Mouse (Mus musculus) limb, embryonic 10.5 days (tissue): ENCODE data around the gene 4930452B06Rik. TPM values are rescaled to one million over a fixed set of nuclear protein-coding genes. Genes with fewer than 3 reads are reported as not detected.

ENCODE experiments used
- DNase-seq: peaks from one replicate; pipeline ENCODE4 v3.0.0-alpha.2; 2017; ENCODE audit warnings: low spot score
- H3K27ac ChIP-seq: fragments of 300-500 bp; sonication (generic); 2 replicates; pipeline ENCODE4 v1.5.1; 2016; ENCODE audit warnings: mild to moderate bottlenecking
- H3K27me3 ChIP-seq: fragments of 300-500 bp; sonication (generic); 2 replicates; pipeline ENCODE4 v1.6.1; 2016; ENCODE audit warnings: low read depth, mild to moderate bottlenecking; ENCODE audit not compliant: poor library complexity, severe bottlenecking
- H3K36me3 ChIP-seq: fragments of 300-500 bp; sonication (generic); 2 replicates; pipeline ENCODE4 v1.6.1; 2016; ENCODE audit warnings: mild to moderate bottlenecking, moderate library complexity
- H3K4me1 ChIP-seq: fragments of 300-500 bp; sonication (generic); 2 replicates; pipeline ENCODE4 v1.6.1; 2016
- H3K4me3 ChIP-seq: fragments of 300-500 bp; sonication (generic); 2 replicates; pipeline ENCODE4 v1.5.1; 2016; ENCODE audit warnings: mild to moderate bottlenecking, moderate library complexity
- H3K9me3 ChIP-seq: fragments of 300-500 bp; sonication (generic); replicated peaks from 2 replicates; pipeline ENCODE4 v1.6.1; 2016; ENCODE audit warnings: mild to moderate bottlenecking
- WGBS: fragments of 180-500 bp; shearing (Covaris S2); methylation state at CpG from one replicate; pipeline ENCODE4 v1.1.7; 2016; 5-methylcytosine and 5-hydroxymethylcytosine counted together
- polyA plus RNA-seq: library from polyadenylated mRNA; unstranded; fragments of >200 nt; fragmentation: Nextera tagmentation; extraction: Ambion mirVana; gene quantifications from 2 replicates; pipeline ENCODE4 v1.2.1, GENCODE M21; 2016

The 4930452B06Rik gene
- polyA plus RNA-seq, 1 experiment from 2014 or later: 11.3 TPM

- WGBS: 66% methylated on average over 14 of the region's 14 CpGs
- Histone ChIP-seq H3K9me3 (no peaks in the 10 kb centered on the region), H3K4me1 (0 out of 2 replicates have a peak, but pooled peaks cover 4% of the 10 kb centered on the region), H3K36me3 (no peaks in the 10 kb centered on the region), H3K27ac (no peak overlapping the region), H3K4me3 (no peak overlapping the region), H3K27me3 (no peaks in the 10 kb centered on the region)
- DNase-seq: no peak
These were observed 201.5 kb downstream of the 4930452B06Rik start for GRCm38 (mm10) chr14:8464401-8465154.

GRCm38 (mm10) chr14:8462973-8463372, 203.1 kb downstream of the 4930452B06Rik start:
- 92% methylated on average over 4 of the region's 4 CpGs for WGBS
- no peak overlapping the region for H3K27ac ChIP-seq
- DNase-seq: no peak
- H3K4me1 ChIP-seq: 0 out of 2 replicates have a peak, but pooled peaks cover 4% of the 10 kb centered on the region
- H3K4me3 ChIP-seq: no peak overlapping the region
- no peaks in the 10 kb centered on the region for H3K27me3 ChIP-seq
- no peaks in the 10 kb centered on the region for H3K9me3 ChIP-seq
- no peaks in the 10 kb centered on the region for H3K36me3 ChIP-seq

- H3K36me3 ChIP-seq: no peaks in the 10 kb centered on the region
- 0 out of 2 replicates have a peak, but pooled peaks cover 4% of the 10 kb centered on the region for H3K4me1 ChIP-seq
- H3K27ac ChIP-seq: no peak overlapping the region
- DNase-seq: no peak
- H3K9me3 ChIP-seq: no peaks in the 10 kb centered on the region
- H3K27me3 ChIP-seq: no peaks in the 10 kb centered on the region
- H3K4me3 ChIP-seq: no peak overlapping the region
- WGBS: 73% methylated on average over 6 of the region's 6 CpGs
These were observed 203.6 kb downstream of the 4930452B06Rik start for GRCm38 (mm10) chr14:8462321-8462909.

GRCm38 (mm10) chr14:8460226-8461129, 205.6 kb downstream of the 4930452B06Rik start:
- peak; percentile 68 for DNase-seq
- no peak overlapping the region for H3K27ac ChIP-seq
- 42% methylated on average over 19 of the region's 19 CpGs for WGBS
- H3K27me3 ChIP-seq: no peaks in the 10 kb centered on the region
- 0 out of 2 replicates have a peak, but pooled peaks cover 4% of the 10 kb centered on the region for H3K4me1 ChIP-seq
- no peak overlapping the region for H3K4me3 ChIP-seq
- H3K9me3 ChIP-seq: no peaks in the 10 kb centered on the region
- H3K36me3 ChIP-seq: no peaks in the 10 kb centered on the region

GRCm38 (mm10) chr14:8459759-8460158, 206.3 kb downstream of the 4930452B06Rik start:
- Histone ChIP-seq H3K4me3 (no peak overlapping the region), H3K36me3 (no peaks in the 10 kb centered on the region), H3K27me3 (no peaks in the 10 kb centered on the region), H3K9me3 (no peaks in the 10 kb centered on the region), H3K27ac (no peak overlapping the region), H3K4me1 (0 out of 2 replicates have a peak, but pooled peaks cover under 1% of the 10 kb centered on the region)
- DNase-seq: peak; percentile 7
- 67% methylated on average over 4 of the region's 4 CpGs for WGBS

- H3K9me3 ChIP-seq: no peaks in the 10 kb centered on the region
- no peak overlapping the region for H3K27ac ChIP-seq
- no peaks in the 10 kb centered on the region for H3K27me3 ChIP-seq
- H3K4me1 ChIP-seq: no peaks in the 10 kb centered on the region
- H3K36me3 ChIP-seq: no peaks in the 10 kb centered on the region
- DNase-seq: no peak
- 97% methylated on average over 4 of the region's 4 CpGs for WGBS
- no peak overlapping the region for H3K4me3 ChIP-seq
These were observed 214.9 kb downstream of the 4930452B06Rik start for GRCm38 (mm10) chr14:8451117-8451516.

- Histone ChIP-seq H3K27me3 (no peaks in the 10 kb centered on the region), H3K4me3 (no peak overlapping the region), H3K9me3 (no peaks in the 10 kb centered on the region), H3K36me3 (no peaks in the 10 kb centered on the region), H3K4me1 (no peaks in the 10 kb centered on the region), H3K27ac (no peak overlapping the region)
- 96% methylated on average over 6 of the region's 6 CpGs for WGBS
- no peak for DNase-seq
These were observed 215.7 kb downstream of the 4930452B06Rik start for GRCm38 (mm10) chr14:8450342-8450741.

GRCm38 (mm10) chr14:8449299-8449698, 216.7 kb downstream of the 4930452B06Rik start:
- no peaks in the 10 kb centered on the region for H3K27me3 ChIP-seq
- no peak overlapping the region for H3K27ac ChIP-seq
- no peak overlapping the region for H3K4me3 ChIP-seq
- no peaks in the 10 kb centered on the region for H3K4me1 ChIP-seq
- no peaks in the 10 kb centered on the region for H3K9me3 ChIP-seq
- H3K36me3 ChIP-seq: no peaks in the 10 kb centered on the region
- DNase-seq: no peak

- no peaks in the 10 kb centered on the region for H3K4me1 ChIP-seq
- no peak overlapping the region for H3K4me3 ChIP-seq
- H3K9me3 ChIP-seq: no peaks in the 10 kb centered on the region
- H3K27ac ChIP-seq: no peak overlapping the region
- H3K27me3 ChIP-seq: no peaks in the 10 kb centered on the region
- peak; percentile 2 for DNase-seq
- 90% methylated on average over 1 of the region's 1 CpGs for WGBS
- H3K36me3 ChIP-seq: no peaks in the 10 kb centered on the region
These were observed 218.7 kb downstream of the 4930452B06Rik start for GRCm38 (mm10) chr14:8447352-8447751.

GRCm38 (mm10) chr14:8444363-8444762, 221.7 kb downstream of the 4930452B06Rik start:
- Histone ChIP-seq H3K27ac (no peak overlapping the region), H3K4me3 (no peak overlapping the region), H3K4me1 (peaks cover 6% of the 10 kb centered on the region; the same call in 1 of the 2 replicates), H3K9me3 (no peaks in the 10 kb centered on the region), H3K36me3 (no peaks in the 10 kb centered on the region), H3K27me3 (no peaks in the 10 kb centered on the region)
- WGBS: 93% methylated on average over 2 of the region's 2 CpGs
- DNase-seq: no peak

- no peak for DNase-seq
- WGBS: 78% methylated on average over 3 of the region's 3 CpGs
- H3K4me3 ChIP-seq: no peak overlapping the region
These were observed 223.3 kb downstream of the 4930452B06Rik start for GRCm38 (mm10) chr14:8442691-8443090.

GRCm38 (mm10) chr14:8441623-8442022, 224.4 kb downstream of the 4930452B06Rik start:
- peak; percentile 24 for DNase-seq
- Histone ChIP-seq H3K4me3 (no peak overlapping the region), H3K27ac (no peak overlapping the region), H3K27me3 (no peaks in the 10 kb centered on the region), H3K36me3 (no peaks in the 10 kb centered on the region), H3K4me1 (peaks cover 6% of the 10 kb centered on the region; the same call in 1 of the 2 replicates), H3K9me3 (no peaks in the 10 kb centered on the region)
- WGBS: 64% methylated on average over 3 of the region's 3 CpGs

More at GRCm38 (mm10) chr14:8442691-8443090, 223.3 kb downstream of the 4930452B06Rik start:
- no peaks in the 10 kb centered on the region for H3K36me3 ChIP-seq
- no peak overlapping the region for H3K27ac ChIP-seq
- H3K4me1 ChIP-seq: peaks cover 6% of the 10 kb centered on the region; the same call in 1 of the 2 replicates
- H3K9me3 ChIP-seq: no peaks in the 10 kb centered on the region
- H3K27me3 ChIP-seq: no peaks in the 10 kb centered on the region
